Mouse (Mus musculus) heart, embryonic 15.5 days (tissue): ENCODE results near the gene Cd101. TPM values are rescaled to one million over a fixed set of nuclear protein-coding genes. Genes with fewer than 3 reads are reported as not detected.
A peak's percentile ranks its signal among the peaks of the same experiment; 100 is the strongest.

Source experiments
- ATAC-seq: fragments of 200-750 bp; cut with Nextera tagmentation; replicated peaks from 2 replicates; pipeline ENCODE4 v1.8.0; 2017; ENCODE audit warnings: low read depth, moderate TSS enrichment; ENCODE audit not compliant: insufficient number of reproducible peaks, insufficient read depth, low FRiP score
- H3K27ac ChIP-seq: fragments of 300-500 bp; sonication (generic); 2 replicates; pipeline ENCODE4 v1.5.1; 2015; ENCODE audit warnings: mild to moderate bottlenecking, inconsistent platforms
- H3K27me3 ChIP-seq: fragments of 300-500 bp; sonication (generic); 2 replicates; pipeline ENCODE4 v1.6.1; 2015; ENCODE audit warnings: inconsistent platforms
- H3K36me3 ChIP-seq: fragments of 300-500 bp; sonication (generic); 2 replicates; pipeline ENCODE4 v1.6.1; 2015; ENCODE audit warnings: mild to moderate bottlenecking, inconsistent platforms
- H3K4me1 ChIP-seq: fragments of 300-500 bp; sonication (generic); replicated peaks from 2 replicates; pipeline ENCODE4 v1.6.1; 2015; ENCODE audit warnings: inconsistent platforms
- H3K4me2 ChIP-seq: fragments of 300-500 bp; sonication (generic); 2 replicates; pipeline ENCODE4 v1.6.1; 2015; ENCODE audit warnings: inconsistent platforms, mild to moderate bottlenecking, moderate library complexity
- H3K4me3 ChIP-seq: fragments of 300-500 bp; sonication (generic); 2 replicates; pipeline ENCODE4 v1.5.1; 2015; ENCODE audit warnings: mild to moderate bottlenecking, inconsistent platforms
- H3K9ac ChIP-seq: fragments of 300-500 bp; sonication (generic); 2 replicates; pipeline ENCODE4 v1.6.1; 2015; ENCODE audit warnings: mild to moderate bottlenecking, inconsistent platforms
- H3K9me3 ChIP-seq: fragments of 300-500 bp; sonication (generic); replicated peaks from 2 replicates; pipeline ENCODE4 v1.6.1; 2016; ENCODE audit warnings: inconsistent platforms
- WGBS: fragments of 180-500 bp; shearing (Covaris S2); methylation state at CpG from one replicate; pipeline ENCODE4 v1.1.7; 2015; ENCODE audit warnings: mixed read lengths; 5-methylcytosine and 5-hydroxymethylcytosine counted together
- polyA plus RNA-seq: library from polyadenylated mRNA; unstranded; fragments of >200 nt; fragmentation: Nextera tagmentation; extraction: Ambion mirVana; gene quantifications from 2 replicates; pipeline ENCODE4 v1.2.1, GENCODE M21; 2015

Cd101 gene
- polyA plus RNA-seq, 1 experiment from 2014 or later = 0.33 TPM

GRCm38 (mm10) chr3:101066175-101066574 is 36.8 kb upstream of the Cd101 start:
- H3K4me3 ChIP-seq = no peak overlapping the region
- H3K9ac ChIP-seq = no peak overlapping the region
- H3K4me1 ChIP-seq = peaks cover 47% of the 10 kb centered on the region
- no peak overlapping the region for H3K27ac ChIP-seq
- WGBS = 83% methylated on average over 6 of the region's 6 CpGs
- no peak for ATAC-seq
- no peaks in the 10 kb centered on the region for H3K9me3 ChIP-seq
- H3K4me2 ChIP-seq = no peak overlapping the region
- H3K36me3 ChIP-seq = no peaks in the 10 kb centered on the region
- H3K27me3 ChIP-seq = no peaks in the 10 kb centered on the region

- Histone ChIP-seq H3K27me3 (no peaks in the 10 kb centered on the region), H3K9ac (no peak overlapping the region), H3K4me2 (no peak overlapping the region), H3K4me3 (no peak overlapping the region), H3K4me1 (peaks cover 10% of the 10 kb centered on the region), H3K36me3 (peaks cover 7% of the 10 kb centered on the region; the same call in 1 of the 2 replicates), H3K9me3 (no peaks in the 10 kb centered on the region), H3K27ac (no peak overlapping the region)
- no peak for ATAC-seq
- WGBS = 86% methylated on average over 7 of the region's 7 CpGs
These were observed 32.7 kb upstream of the Cd101 start for GRCm38 (mm10) chr3:101061865-101062585.

GRCm38 (mm10) chr3:101059214-101059613 is 29.9 kb upstream of the Cd101 start:
- no peaks in the 10 kb centered on the region for H3K27me3 ChIP-seq
- H3K4me3 ChIP-seq = no peak overlapping the region
- 0 out of 2 replicates have a peak, but pooled peaks cover 2% of the 10 kb centered on the region for H3K4me1 ChIP-seq
- H3K4me2 ChIP-seq = no peak overlapping the region
- no peak for ATAC-seq
- H3K9me3 ChIP-seq = no peaks in the 10 kb centered on the region
- WGBS = 67% methylated on average over 4 of the region's 4 CpGs
- no peak overlapping the region for H3K9ac ChIP-seq
- H3K36me3 ChIP-seq = peaks cover 20% of the 10 kb centered on the region; the same call in 1 of the 2 replicates
- H3K27ac ChIP-seq = no peak overlapping the region

- no peak overlapping the region for H3K9ac ChIP-seq
- 90% methylated on average over 2 of the region's 2 CpGs for WGBS
- no peak overlapping the region for H3K27ac ChIP-seq
- H3K4me3 ChIP-seq = no peak overlapping the region
- ATAC-seq = no peak
- no peaks in the 10 kb centered on the region for H3K27me3 ChIP-seq
- H3K4me1 ChIP-seq = 0 out of 2 replicates have a peak, but pooled peaks cover 2% of the 10 kb centered on the region
- H3K4me2 ChIP-seq = no peak overlapping the region
- no peaks in the 10 kb centered on the region for H3K9me3 ChIP-seq
- peaks cover 27% of the 10 kb centered on the region; the same call in 1 of the 2 replicates for H3K36me3 ChIP-seq
These were observed 28.8 kb upstream of the Cd101 start for GRCm38 (mm10) chr3:101058203-101058602.

- Histone ChIP-seq H3K27me3 (no peaks in the 10 kb centered on the region), H3K4me1 (peaks cover 11% of the 10 kb centered on the region), H3K9me3 (no peaks in the 10 kb centered on the region), H3K9ac (no peak overlapping the region), H3K36me3 (peaks cover 26% of the 10 kb centered on the region; the same call in 1 of the 2 replicates), H3K27ac (no peak overlapping the region), H3K4me2 (no peak overlapping the region), H3K4me3 (no peak overlapping the region)
- WGBS = 78% methylated on average over 8 of the region's 8 CpGs
- no peak for ATAC-seq
These were observed 25.9 kb upstream of the Cd101 start for GRCm38 (mm10) chr3:101055216-101055615.

DNA sequence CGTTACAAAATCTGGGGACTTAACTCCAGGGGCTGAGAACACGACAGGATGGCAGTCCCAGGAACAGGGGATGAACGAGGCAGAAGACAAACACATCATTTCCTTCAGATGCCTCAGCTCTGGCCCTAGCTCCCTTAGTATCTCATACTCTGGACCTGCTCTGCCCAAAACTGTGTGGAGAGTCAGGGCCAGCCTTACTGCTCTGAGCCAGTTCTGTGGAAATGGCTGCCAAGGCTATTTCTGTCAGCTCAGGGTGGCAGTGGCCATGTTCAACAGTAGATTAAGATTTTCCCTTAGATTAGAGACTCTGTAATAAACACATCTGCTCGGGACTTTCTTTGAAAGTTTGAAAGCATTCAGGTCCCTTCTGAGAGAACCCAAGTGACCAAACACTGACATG is 22.2 kb upstream of the Cd101 start:
- H3K36me3 ChIP-seq = peaks cover 30% of the 10 kb centered on the region; the same call in 1 of the 2 replicates
- H3K4me1 ChIP-seq = peaks cover 15% of the 10 kb centered on the region
- no peak for ATAC-seq
- H3K4me2 ChIP-seq = no peak overlapping the region
- H3K27ac ChIP-seq = no peak overlapping the region
- no peaks in the 10 kb centered on the region for H3K27me3 ChIP-seq
- WGBS = 57% methylated on average over 4 of the region's 4 CpGs
- no peaks in the 10 kb centered on the region for H3K9me3 ChIP-seq
- no peak overlapping the region for H3K9ac ChIP-seq
- H3K4me3 ChIP-seq = no peak overlapping the region

GRCm38 (mm10) chr3:101049997-101050396 is 20.6 kb upstream of the Cd101 start:
- no peak for ATAC-seq
- H3K27me3 ChIP-seq = no peaks in the 10 kb centered on the region
- peaks cover 19% of the 10 kb centered on the region; the same call in 1 of the 2 replicates for H3K36me3 ChIP-seq
- H3K4me1 ChIP-seq = peaks cover 24% of the 10 kb centered on the region
- H3K27ac ChIP-seq = no peak overlapping the region
- H3K9me3 ChIP-seq = no peaks in the 10 kb centered on the region
- H3K4me3 ChIP-seq = no peak overlapping the region
- WGBS = 73% methylated on average over 9 of the region's 9 CpGs
- H3K9ac ChIP-seq = no peak overlapping the region
- no peak overlapping the region for H3K4me2 ChIP-seq

DNA sequence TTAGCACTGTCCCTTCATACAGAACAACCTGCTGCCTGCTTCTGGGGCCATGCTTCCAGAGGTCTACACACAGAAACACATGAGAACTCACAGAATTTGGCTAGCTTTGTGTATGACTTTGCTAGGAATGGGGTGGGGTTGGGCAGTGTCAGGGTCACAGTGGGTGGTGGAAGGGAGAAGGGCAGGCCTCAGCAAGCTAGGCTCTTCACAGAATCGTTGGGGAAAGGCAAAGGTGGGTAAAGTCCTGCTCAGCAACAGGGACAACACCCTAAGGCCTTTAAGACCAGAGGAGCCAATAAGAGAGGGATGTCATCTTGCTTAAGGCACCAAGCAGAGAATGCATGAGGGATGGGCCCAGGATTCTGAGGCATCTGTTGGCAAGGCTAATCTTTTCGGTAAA is 19.4 kb upstream of the Cd101 start:
- Histone ChIP-seq H3K36me3 (peaks cover 20% of the 10 kb centered on the region; the same call in 1 of the 2 replicates), H3K4me2 (no peak overlapping the region), H3K27ac (no peak overlapping the region), H3K27me3 (no peaks in the 10 kb centered on the region), H3K9ac (no peak overlapping the region), H3K4me1 (peaks cover 28% of the 10 kb centered on the region), H3K9me3 (no peaks in the 10 kb centered on the region), H3K4me3 (no peak overlapping the region)
- 73% methylated on average over 2 of the region's 2 CpGs for WGBS
- no peak for ATAC-seq

GRCm38 (mm10) chr3:101047586-101048275 is 18.4 kb upstream of the Cd101 start:
- ATAC-seq = 0 out of 2 replicates have a peak, but pooled peaks have one; percentile 43
- Histone ChIP-seq H3K27ac (no peak overlapping the region), H3K9me3 (no peaks in the 10 kb centered on the region), H3K4me3 (no peak overlapping the region), H3K4me1 (peaks cover 28% of the 10 kb centered on the region), H3K9ac (no peak overlapping the region), H3K4me2 (no peak overlapping the region), H3K36me3 (peaks cover 21% of the 10 kb centered on the region; the same call in 1 of the 2 replicates), H3K27me3 (no peaks in the 10 kb centered on the region)
- 75% methylated on average over 15 of the region's 15 CpGs for WGBS

DNA sequence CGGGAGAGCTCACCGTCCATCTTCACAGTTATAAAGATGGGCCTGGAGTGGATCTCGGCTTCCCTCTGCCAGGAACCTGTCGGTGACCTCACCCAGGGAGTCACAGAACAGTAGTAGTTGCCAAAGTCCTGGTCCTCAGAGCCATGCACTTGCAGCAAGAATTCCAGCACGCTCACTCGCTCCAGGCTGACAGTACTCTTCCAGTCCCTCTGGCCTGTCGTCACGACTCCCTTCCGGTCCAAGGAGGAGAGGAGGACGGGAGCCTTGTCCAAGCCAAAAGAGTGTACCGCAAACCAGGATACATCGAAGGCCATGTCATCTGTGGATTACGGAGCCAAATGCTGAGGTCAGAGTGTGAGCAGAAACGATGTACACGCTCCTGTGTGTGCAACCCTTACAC is 16.1 kb upstream of the Cd101 start:
- Histone ChIP-seq H3K4me3 (no peak overlapping the region), H3K36me3 (peaks cover 24% of the 10 kb centered on the region; the same call in 1 of the 2 replicates), H3K4me2 (no peak overlapping the region), H3K9me3 (no peaks in the 10 kb centered on the region), H3K27ac (peak overlapping the region; percentile 62), H3K4me1 (peaks cover 19% of the 10 kb centered on the region), H3K27me3 (no peaks in the 10 kb centered on the region), H3K9ac (0 out of 2 replicates have a peak overlapping the region, but pooled peaks have one; percentile 1)
- peak; percentile 50 for ATAC-seq
- WGBS = 53% methylated on average over 15 of the region's 15 CpGs

GRCm38 (mm10) chr3:101044686-101045085 is 15.3 kb upstream of the Cd101 start:
- no peak overlapping the region for H3K4me3 ChIP-seq
- H3K27ac ChIP-seq = no peak overlapping the region
- no peaks in the 10 kb centered on the region for H3K9me3 ChIP-seq
- H3K9ac ChIP-seq = no peak overlapping the region
- ATAC-seq = no peak
- WGBS = 86% methylated on average over 6 of the region's 6 CpGs
- no peaks in the 10 kb centered on the region for H3K27me3 ChIP-seq
- peaks cover 19% of the 10 kb centered on the region for H3K4me1 ChIP-seq
- H3K36me3 ChIP-seq = peaks cover 31% of the 10 kb centered on the region; the same call in 1 of the 2 replicates
- H3K4me2 ChIP-seq = no peak overlapping the region
